Comparison of ENCODE assay signal across 8 mouse cellular contexts in genomic region chr4:133873926-133874864, GRCm38 (mm10). TPM values are rescaled to one million over a fixed set of nuclear protein-coding genes. Genes with fewer than 3 reads are reported as not detected.
DNase-seq lines count a peak whose midpoint lies in the region; ATAC-seq and TF ChIP-seq lines count a peak whose summit lies in the region.

No protein-coding gene starts in this region.

- in situ Hi-C loops in CH12.LX (cut with MboI; ENCODE audit: low pct_ligation_motif_present, low pct_unique_long_range_greater_than_20kb, low sequenced_read_pairs), result no loop called here

- no peak for TF ChIP-seq EP300 in CH12.LX (IDR thresholded peaks at IDR 0.05; ENCODE audit: low read length)

- no peak for TF ChIP-seq RAD21 in CH12.LX (IDR thresholded peaks at IDR 0.05; ENCODE audit: low read depth, low read length)

- H3K4me2 ChIP-seq in heart, embryonic 11.5 days, result no peak overlapping the region
- peak overlapping the region; percentile 59 for H3K4me2 ChIP-seq in CH12.LX (ENCODE audit: insufficient read depth, low read depth, poor library complexity, severe bottlenecking)
- no peak overlapping the region for H3K4me2 ChIP-seq in kidney, embryonic 16.5 days (replicated peaks; ENCODE audit: low read depth, low read length)

- no peaks in the 10 kb centered on the region for H3K36me3 ChIP-seq in heart, embryonic 11.5 days (ENCODE audit: control insufficient read depth, insufficient read depth, low read length)
- peaks cover 19 to 57% of the 10 kb centered on the region in 2 experiments for H3K36me3 ChIP-seq in CH12.LX (replicated peaks in 1 of 2; ENCODE audit: control insufficient read depth in 1 of 2, insufficient read depth in 1 of 2, low read length in 1 of 2)
- H3K36me3 ChIP-seq in kidney, embryonic 16.5 days (ENCODE audit: insufficient read depth, low read length), result peaks cover 3% of the 10 kb centered on the region; the same call in 1 of the 2 replicates

- peaks cover 23% of the 10 kb centered on the region for H3K79me2 ChIP-seq in CH12.LX (replicated peaks; ENCODE audit: control insufficient read depth, extremely low read depth, insufficient read depth, poor library complexity, severe bottlenecking)

- no peaks in the 10 kb centered on the region for H3K9me3 ChIP-seq in heart, embryonic 11.5 days (replicated peaks; ENCODE audit: control insufficient read depth, low read length)
- H3K9me3 ChIP-seq in CH12.LX (replicated peaks; ENCODE audit: low read length), result no peaks in the 10 kb centered on the region
- H3K9me3 ChIP-seq in kidney, embryonic 16.5 days (ENCODE audit: low read length), result no peaks in the 10 kb centered on the region

- peak overlapping the region; percentile 28; the same call in 1 of the 2 replicates for H3K9ac ChIP-seq in heart, embryonic 11.5 days (ENCODE audit: low read depth, low read length)
- H3K9ac ChIP-seq in CH12.LX (ENCODE audit: insufficient read depth, low read depth), result peak overlapping the region; percentile 40; the same call in 1 of the 2 replicates
- H3K9ac ChIP-seq in kidney, embryonic 16.5 days (replicated peaks; ENCODE audit: low read length), result no peak overlapping the region

- dilution Hi-C loops in CH12.LX (cut with MboI; ENCODE audit: extremely low pct_ligation_motif_present, extremely low pct_unique_long_range_greater_than_20kb, low sequenced_read_pairs), result no loop called here

- no peak overlapping the region for H3K27ac ChIP-seq in heart, embryonic 11.5 days (ENCODE audit: low read depth, low read length)
- H3K27ac ChIP-seq in CH12.LX (ENCODE audit: insufficient read depth, low read depth), result peak overlapping the region; percentile 34; the same call in 1 of the 2 replicates
- H3K27ac ChIP-seq in kidney, embryonic 16.5 days (ENCODE audit: low read length), result no peak overlapping the region

- intact Hi-C loops in heart, postnatal 14 days (cut with DNase I), result no loop called here

- no peaks in the 10 kb centered on the region for H3K27me3 ChIP-seq in heart, embryonic 11.5 days (ENCODE audit: control insufficient read depth, insufficient read depth, low read length)
- H3K27me3 ChIP-seq in CH12.LX (replicated peaks), result no peaks in the 10 kb centered on the region
- H3K27me3 ChIP-seq in kidney, embryonic 16.5 days (ENCODE audit: insufficient read depth, low read length), result no peaks in the 10 kb centered on the region

- peaks cover 47% of the 10 kb centered on the region for H3K4me1 ChIP-seq in heart, embryonic 11.5 days (ENCODE audit: control insufficient read depth, insufficient read depth, low read length)
- H3K4me1 ChIP-seq in CH12.LX (ENCODE audit: control insufficient read depth in 1 of 2, insufficient read depth in 2 of 2), result peaks cover 27 to 73% of the 10 kb centered on the region in 2 experiments
- H3K4me1 ChIP-seq in kidney, embryonic 16.5 days (ENCODE audit: insufficient read depth, low read length), result no peaks in the 10 kb centered on the region; the same call in 1 of the 2 replicates

- no peak for ATAC-seq in heart, embryonic 11.5 days (replicated peaks; ENCODE audit: insufficient number of reproducible peaks, low FRiP score, low TSS enrichment)
- peak; percentile 35 for ATAC-seq in common myeloid progenitor, adult 5-6 weeks (replicated peaks; ENCODE audit: low read depth, poor library complexity, severe bottlenecking)
- ATAC-seq in megakaryocyte, adult 5-6 weeks (ENCODE audit: poor library complexity, severe bottlenecking), result peak; percentile 50
- ATAC-seq in kidney, embryonic 16.5 days (ENCODE audit: low FRiP score, low TSS enrichment), result no peak

- TF ChIP-seq CTCF in CH12.LX (conservative IDR thresholded peaks at IDR 0.05 in 1 of 2, IDR thresholded peaks at IDR 0.05 in 1 of 2; ENCODE audit: low read depth in 2 of 2, low read length in 2 of 2), result no peak

- TF ChIP-seq POLR2A in CH12.LX (IDR thresholded peaks at IDR 0.05; ENCODE audit: low read depth, low read length), result no peak

- WGBS in heart, embryonic 11.5 days (ENCODE audit: insufficient replicate concordance), result 62% methylated on average over 17 of the region's 17 CpGs
- 83% methylated on average over 17 of the region's 17 CpGs for WGBS in kidney, embryonic 16.5 days

- no peak for DNase-seq in heart, postnatal 14 days
- peak; percentile 44 for DNase-seq in CH12.LX (ENCODE audit: extremely low read depth)
- DNase-seq in retina, embryonic 14.5 days (ENCODE audit: low spot score), result no peak
- DNase-seq in thymus, postnatal 14 days, result no peak

- H3K4me3 ChIP-seq in heart, embryonic 11.5 days (ENCODE audit: low read depth, low read length), result no peak overlapping the region
- H3K4me3 ChIP-seq in CH12.LX (replicated peaks in 1 of 3; ENCODE audit: low read depth in 2 of 3, low read length in 2 of 3, poor library complexity in 1 of 3), result peak overlapping the region; percentile 7 to 85 (median 49)
- H3K4me3 ChIP-seq in kidney, embryonic 16.5 days (ENCODE audit: low read length), result no peak overlapping the region

TF ChIP-seq in CH12.LX, 34 proteins besides CTCF, POLR2A, EP300 and RAD21:
- TF ChIP-seq SIN3A (IDR thresholded peaks at IDR 0.05; ENCODE audit: low read length) (0 out of 2 replicates have a peak, but pooled peaks have one; percentile 11), TBP (conservative IDR thresholded peaks at IDR 0.05; ENCODE audit: low read depth, low read length) (no peak), UBTF (IDR thresholded peaks at IDR 0.05; ENCODE audit: low read depth, low read length) (peak; percentile 29; the same call in 1 of the 2 replicates)

RNA-seq across cellular contexts. Expression of gene Rps6ka1, which starts 13.4 kb away (rescaled TPM):
- polyA plus RNA-seq in heart, embryonic 11.5 days (2014; fragmentation: Nextera tagmentation; extraction: Ambion mirVana), result 20.9 and 23.1 TPM in 2 replicates
- total RNA-seq in heart, postnatal 14 days (2021), result 1 to 10 TPM; 7.4 to 9.3 TPM
- 118 and 130 TPM in 2 replicates for total RNA-seq in CH12.LX (2012; rRNA removed)
- 70.4 and 72.5 TPM in 2 replicates for total RNA-seq in CH12.LX (2014; rRNA removed)
- polyA plus RNA-seq in CH12.LX (2012; ENCODE audit: insufficient read length, low read depth), result 113 and 123 TPM in 2 replicates
- 62.2 and 80.0 TPM in 2 replicates for total RNA-seq in common myeloid progenitor, adult 5-6 weeks (2017)
- 109 and 112 TPM in 2 replicates for total RNA-seq in megakaryocyte, adult 5-6 weeks (2015)
- total RNA-seq in megakaryocyte, adult 5-6 weeks (2017), result 156 and 160 TPM in 2 replicates
- 52.0 and 53.4 TPM in 2 replicates for polyA plus RNA-seq in kidney, embryonic 16.5 days (2015; fragmentation: Nextera tagmentation; extraction: Ambion mirVana)

Comparison
In these comparisons a context has a peak if more than half of its experiments do, and no peak if none do; other contexts are left out.
1. ATAC-seq: peak in common myeloid progenitor, adult 5-6 weeks (single experiment) and megakaryocyte, adult 5-6 weeks (single experiment); none in heart, embryonic 11.5 days (single experiment) and kidney, embryonic 16.5 days (single experiment).
2. H3K4me3 ChIP-seq: peak in CH12.LX (3 of 3); none in heart, embryonic 11.5 days (single experiment) and kidney, embryonic 16.5 days (single experiment).